Mouse (Mus musculus): ENCODE measurements around the gene Knl1.

Knl1 gene

DNA sequence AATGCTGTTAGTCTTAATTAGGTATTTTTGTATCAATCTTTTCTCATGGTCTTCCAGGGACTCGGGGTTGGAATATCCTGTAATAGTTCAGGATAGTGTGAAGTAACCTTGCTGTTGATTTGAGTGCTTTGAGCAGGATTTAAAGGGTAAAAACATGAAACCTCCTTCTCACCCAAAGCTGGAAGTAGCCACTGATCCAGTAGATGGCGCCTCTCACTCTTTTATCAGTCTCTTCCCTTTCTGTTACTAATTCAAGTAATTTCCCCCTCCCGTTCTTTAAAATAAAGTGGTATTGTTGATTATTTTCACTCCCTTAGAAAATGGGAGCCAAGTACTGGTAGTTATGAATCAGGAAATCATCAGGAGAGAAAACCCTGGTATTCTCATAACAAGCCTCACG, 6.0 kb upstream of the Knl1 start:
- peak in 1 of 2 experiments; percentile 51 for DNase-seq

DNA sequence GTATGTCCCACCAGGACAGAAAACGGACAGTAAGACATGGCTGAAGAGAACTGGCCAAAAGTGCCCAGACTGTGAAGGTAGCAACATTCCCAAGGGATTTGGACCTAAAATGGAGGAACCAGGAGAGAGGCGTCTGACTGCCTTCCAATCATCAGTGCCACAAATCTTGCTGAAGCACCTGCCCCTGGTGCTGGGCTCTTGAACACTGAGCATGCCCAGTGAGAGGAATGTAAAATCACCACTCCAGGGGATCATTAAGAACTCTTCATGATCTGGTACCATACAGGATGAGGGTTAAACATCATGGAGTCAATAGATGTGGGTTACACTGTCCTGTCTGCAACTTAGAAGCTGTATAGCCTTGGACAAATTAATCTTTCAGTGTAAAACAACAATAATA, 1.8 kb upstream of the Knl1 start:
- DNase-seq: no peak

DNA sequence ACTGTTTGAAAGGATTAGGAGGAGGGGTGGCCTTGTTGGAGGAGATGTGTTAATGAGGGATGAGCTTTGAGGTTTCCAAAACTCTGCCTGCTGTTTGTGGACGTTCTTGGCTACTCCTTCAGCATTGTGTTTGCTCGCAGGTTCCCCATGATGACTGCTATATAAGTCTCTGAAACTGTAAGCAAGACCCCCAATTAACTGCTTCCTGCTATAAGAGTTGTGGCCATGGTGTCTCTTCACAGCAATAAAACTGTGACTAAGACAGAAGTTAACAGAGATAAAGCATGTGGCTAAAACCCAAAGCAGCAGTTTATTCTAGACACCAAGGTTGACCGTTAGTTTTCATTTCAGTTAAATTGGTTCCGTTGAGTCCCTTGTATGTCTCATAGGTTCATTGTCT, 930 bp downstream of the Knl1 start:
- DNase-seq: no peak

DNA sequence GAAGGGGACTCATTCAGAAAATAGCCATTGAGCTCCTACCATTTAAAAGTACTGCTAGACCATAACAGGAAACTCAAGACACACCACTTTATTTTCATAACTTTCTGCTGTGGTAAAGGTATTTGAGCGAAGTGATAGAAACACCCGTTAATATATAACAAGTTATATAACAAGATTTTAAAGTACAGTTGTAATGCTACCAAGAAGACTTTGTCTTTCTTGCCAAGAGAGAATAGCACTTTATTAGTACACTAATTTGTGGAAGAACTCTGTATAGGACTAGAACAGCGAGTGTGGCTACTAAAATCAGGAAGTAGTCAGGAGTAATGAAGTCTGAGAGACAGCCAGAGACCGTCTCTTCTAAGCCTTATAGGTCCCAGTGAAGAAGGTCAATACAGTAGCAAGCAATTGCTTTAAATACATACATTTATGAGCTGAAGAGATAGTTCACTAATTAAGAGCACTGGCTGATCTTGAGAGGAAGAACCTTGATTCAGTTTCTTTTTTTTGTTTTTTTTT, 3.3 kb downstream of the Knl1 start:
- DNase-seq: no peak

DNA sequence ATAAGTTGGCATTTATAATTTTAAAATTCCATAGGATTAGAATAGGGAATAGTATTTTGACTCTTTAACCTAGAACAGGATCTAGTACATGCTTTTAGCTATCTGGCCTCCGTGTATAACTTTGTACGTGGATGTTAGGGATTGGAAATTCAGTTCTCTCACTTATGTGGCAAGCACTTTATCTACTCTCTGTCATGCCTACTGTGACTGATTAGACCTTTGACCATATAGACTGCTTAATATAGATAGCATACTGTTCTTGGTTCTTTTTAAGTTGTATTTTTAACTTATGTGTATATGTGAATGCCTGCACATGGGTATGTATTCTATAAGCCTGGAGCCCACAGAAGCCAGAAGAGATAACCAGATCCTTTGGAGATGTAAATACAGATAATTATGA, 13.2 kb downstream of the Knl1 start:
- DNase-seq: no peak

DNA sequence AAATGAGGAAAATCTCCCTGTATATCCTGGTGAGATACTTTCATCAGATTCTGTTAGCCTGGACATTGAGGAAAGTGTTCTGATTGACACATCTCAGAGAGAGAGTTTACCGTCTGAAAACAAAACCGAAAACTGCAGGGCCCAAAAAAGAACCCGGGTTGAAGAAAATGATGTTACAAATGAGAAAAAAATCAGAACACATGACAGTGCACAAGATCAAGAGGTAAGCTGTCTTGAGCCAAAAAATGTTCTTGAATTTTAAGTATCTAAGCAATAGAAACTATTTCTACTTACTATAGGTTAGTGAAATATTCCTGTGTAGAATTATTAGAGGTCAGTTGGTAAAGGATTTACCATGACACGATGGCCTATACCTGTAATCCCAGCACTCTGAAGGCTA, 25.5 kb downstream of the Knl1 start:
- no peak for DNase-seq

DNA sequence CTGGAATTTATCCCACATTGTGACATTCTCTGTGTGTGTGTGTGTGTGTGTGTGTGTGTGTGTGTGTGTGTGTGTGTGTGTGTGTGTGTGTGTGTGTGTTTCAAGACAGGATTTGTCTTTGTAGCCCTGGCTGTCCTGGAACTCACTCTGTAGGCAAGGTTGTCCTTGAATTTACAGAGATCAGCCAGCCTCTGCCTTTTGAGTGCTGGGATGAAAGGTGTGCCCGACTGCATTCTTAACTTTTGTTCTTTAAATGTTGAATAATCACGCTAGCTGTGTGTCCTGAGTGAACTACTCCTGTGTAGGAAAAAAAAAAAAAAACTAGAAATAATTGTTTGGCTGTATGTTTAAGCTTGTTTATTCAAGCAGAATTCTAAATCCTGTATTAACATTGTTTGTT, 39.2 kb downstream of the Knl1 start:
- no peak for DNase-seq

DNA sequence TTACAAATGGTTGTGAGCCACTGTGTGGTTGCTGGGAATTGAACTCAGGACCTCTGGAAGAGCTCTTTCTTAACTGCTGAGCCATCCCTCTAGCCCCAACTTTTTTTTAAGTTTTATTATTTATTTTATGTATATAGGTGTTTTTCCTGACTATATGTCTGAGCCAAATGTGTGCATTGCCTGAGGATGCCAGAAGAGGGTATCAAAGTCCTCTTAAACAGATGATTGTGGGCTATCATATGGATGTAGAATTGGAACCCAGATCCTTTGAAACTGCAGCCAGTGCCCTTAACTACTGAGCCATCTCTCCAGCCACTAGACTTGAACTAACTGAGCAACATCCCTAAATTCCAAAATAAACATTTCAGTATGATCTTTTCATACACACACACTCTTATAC, 54.6 kb downstream of the Knl1 start:
- no peak for DNase-seq

DNA sequence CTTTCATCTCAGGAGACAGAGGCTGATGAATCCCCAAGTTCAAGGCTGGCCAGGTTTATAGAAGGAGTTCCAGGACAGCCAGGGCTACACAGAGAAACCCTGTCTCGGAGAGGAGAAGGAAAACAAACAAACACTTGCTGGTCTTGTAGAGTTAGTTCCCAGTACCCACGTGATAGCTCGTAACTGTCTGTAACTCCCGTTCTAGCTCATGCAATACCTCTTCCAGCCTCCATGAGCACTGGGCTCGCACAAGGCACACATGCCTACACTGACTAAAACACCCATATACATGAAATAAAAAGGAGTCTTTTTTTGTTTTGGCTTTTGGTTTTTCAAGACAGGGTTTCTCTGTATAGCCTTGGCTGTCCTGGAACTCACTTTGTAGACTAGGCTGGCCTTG, 59.7 kb downstream of the Knl1 start:
- no peak for DNase-seq

DNA sequence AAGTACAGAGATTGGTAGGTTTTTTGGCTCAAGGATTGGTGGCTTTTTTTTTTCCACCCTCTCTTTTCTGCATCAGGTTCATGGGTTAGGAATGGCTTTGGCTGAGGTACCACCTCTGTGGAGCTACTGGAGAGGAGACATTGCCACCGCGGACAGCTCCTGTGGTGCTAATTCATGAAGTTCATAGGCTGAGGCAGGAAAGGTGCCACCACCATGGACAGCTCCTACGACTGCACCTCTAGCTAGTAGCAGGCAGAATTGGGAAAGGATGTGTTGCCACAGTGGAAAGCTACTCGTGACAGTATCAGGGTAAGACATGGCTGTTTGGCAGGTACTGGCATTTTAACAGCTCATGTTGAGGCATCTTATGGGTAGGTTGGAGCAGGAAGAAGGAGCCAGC, 61.6 kb downstream of the Knl1 start:
- DNase-seq: no peak

DNA sequence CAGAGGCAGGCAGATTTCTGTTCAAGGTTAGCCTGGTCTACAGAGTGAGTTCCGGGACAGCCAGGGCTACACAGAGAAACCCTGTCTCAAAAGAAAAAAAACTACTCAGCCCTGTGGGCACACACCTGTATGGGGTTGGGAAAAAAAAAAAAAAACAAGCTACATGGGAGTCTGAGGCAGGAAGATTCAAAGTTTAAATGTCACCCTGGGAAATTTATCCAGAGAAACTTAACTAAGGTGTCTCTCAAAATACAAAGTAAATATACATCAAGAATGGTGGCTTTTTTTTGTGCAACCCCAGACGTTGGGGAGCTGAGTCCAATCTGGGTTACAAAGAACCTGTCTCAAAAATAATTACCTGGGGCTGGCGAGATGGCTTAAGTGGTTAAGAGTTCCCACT, 64.1 kb downstream of the Knl1 start:
- DNase-seq: no peak

DNA sequence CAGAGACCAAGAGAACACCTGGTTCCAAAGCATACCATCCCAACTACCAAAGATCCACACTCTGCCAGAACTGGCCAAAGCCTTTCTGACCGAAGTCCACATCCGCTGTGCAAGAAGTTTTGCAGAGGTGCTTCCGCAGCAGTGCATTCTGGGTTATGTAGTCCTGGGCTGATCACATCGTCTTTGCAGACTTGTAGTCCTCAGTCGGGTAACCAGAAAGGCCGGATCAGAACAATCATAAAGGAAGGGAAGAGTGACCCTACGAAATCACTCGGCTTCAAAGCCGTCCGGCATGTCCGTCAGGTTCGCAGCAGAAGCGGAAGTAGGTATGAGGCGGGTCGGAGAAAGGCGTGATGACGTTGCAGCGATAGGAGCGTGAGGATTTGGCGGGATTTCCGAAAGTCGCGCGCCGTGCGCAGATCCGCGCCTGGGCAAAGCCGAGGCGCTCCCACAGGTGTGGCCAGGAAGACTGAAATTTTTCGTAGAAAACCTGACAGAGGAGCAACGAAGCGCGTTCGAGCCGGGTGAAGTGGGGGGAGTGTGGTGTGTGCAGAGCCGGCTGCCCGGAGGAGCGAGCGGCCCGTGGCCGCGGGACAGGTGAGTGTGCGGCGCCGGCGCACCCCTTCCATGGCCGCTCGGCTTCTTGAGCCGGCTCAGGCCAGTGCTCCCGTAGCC, 65.7 kb downstream of the Knl1 start, which contains the start of gene Rad51:
Gene Rad51, plus strand, starts transcription at position 356 of the 675 bp plus-strand sequence.
- peak; percentile 90 to 91 for DNase-seq

DNA sequence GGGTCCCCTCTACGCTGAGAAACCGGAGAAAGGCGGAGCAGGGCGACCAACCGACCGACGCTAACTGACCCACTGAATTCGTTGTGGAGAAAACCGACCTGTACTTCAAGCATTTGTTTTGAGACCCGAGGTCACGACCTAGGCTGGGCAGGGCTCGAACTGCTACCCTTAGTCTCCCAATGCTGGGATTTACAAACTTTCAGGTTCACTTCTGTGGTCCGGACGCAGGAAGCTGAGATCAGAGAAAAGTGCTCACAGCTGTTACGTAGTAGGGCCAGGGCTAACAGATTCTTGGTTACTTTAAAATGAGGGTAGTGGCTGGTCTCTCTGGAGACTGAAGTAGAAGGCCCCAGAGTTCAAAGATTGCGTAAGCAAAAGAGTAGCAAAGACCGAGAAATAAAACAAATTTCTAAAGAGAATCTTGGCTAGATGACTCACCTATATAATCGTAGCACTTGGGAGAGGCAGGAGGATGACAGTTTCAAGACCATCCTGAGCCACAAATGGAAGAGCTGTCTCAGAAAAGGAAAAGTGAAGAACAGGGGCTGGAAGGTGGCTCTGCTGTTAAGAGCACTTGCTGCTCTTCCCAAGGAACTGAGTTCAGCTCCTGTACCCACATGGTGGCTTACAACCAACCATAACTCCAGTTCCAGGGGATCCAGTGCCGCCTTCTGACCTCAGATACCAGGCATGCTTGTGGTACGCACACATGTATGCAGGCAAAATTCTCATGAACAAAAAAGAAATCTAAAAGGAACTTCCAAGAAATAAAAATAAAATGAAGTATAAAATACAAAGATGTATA, 66.4 kb downstream of the Knl1 start:
- DNase-seq: no peak

DNA sequence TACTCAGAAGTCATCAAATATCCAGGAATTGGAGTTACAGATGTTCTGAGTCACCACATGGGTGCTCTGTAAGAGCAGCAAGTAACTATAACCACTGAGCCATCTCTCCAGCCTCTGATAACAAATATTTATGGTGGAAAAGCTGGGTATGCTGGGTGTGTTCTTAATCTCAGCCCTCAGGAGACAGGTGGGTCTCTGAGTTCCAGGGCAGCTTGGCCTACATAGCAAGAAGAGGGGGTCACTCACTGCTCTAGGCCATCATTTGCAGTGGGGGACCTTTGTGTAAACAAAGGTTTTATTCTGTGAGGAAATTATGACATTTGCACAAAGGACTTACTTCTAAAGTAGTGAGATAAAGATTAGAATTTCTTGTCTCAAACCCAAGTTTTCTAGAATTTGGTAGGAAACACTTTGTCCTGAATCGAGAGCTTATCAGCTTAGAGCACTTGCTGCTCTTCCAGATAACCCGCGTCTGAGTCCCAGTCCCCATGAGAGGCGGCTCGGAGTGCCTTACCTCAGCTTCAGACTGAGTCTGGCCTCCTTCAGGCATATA, 89.5 kb downstream of the Knl1 start:
- DNase-seq: no peak

DNA sequence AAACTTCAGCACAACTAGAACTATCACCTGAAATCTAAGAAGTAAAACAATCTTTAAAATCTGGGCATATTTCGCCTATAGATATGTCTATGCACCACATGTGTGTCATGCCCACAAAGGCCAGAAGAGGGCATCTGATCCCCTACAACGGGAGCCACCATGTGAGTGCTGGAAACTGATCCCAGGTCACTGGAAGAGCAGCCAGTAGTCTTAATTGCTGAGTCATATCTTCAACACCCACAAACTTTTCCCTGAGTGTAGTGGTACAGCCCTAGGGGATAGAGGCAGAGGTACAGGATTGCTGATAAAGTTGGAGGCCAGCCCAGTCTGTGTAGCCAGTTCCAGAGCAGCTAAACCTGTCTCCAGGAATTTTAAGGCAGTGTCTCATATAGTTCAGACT, 98.3 kb downstream of the Knl1 start:
- DNase-seq: no peak

DNA sequence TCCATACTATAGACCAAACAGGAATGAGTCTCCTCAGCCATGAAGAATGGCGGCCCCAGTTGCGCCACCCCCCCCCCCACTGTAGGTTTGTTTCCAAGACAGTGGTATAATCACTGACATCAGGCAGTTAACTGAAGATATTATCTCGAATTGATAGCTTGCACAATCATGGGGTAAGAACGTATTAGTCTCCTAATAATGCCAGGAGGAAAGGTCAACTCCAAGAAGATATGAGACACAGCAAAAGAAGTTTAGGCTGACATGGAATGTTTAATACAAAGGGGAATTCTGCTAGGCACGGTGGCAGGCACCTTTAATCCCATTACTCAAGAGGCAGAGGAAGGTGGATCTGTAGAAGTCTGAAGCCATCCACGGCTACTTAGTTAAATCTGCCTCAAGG, 99.5 kb downstream of the Knl1 start:
- DNase-seq: no peak

DNA sequence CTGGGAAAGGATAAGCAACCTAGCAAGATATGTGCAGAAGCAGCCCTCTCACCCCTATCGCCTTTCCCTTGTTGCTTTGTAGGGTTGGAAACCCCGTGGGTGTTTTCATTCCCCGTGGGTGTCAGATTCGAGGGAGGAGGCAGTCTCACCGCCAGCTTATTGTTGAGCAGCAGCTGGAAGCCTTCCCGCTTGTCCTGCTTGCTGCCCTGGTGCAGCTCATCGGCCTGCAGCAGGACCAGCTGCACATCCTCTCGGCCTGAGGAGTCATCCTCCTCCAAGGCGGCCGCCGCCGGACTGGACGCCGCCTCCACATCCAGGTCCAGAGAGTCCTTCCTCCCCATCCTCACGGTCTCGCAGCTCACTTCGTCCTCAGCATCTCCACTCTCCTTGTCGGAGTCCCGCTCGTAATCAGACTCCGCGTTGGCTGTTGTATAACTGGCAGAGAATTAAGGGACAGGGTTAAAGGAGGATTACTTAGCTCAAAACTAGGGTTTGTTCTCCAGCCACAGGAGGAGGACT, 100.3 kb downstream of the Knl1 start:
- no peak for DNase-seq

DNA sequence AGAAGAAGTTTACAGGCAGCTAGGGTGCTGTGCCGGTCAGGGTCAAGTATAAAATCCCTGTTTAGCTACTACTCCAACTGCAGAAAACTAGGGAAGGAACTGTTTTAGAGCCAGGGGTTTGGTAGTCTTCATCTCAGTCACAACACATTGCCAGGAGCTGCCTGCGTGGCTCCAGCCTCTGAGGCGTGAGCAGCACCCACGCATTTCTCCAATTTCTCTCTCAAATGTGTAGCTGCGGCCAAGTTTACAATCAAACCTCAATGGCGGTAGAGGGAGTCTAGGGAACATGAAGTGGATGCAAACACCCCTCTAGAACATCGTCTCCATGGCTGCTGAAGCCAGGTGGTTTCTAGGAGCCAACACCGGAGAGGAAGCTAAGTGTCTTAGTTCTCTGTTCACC, 100.9 kb downstream of the Knl1 start:
- DNase-seq: no peak

DNA sequence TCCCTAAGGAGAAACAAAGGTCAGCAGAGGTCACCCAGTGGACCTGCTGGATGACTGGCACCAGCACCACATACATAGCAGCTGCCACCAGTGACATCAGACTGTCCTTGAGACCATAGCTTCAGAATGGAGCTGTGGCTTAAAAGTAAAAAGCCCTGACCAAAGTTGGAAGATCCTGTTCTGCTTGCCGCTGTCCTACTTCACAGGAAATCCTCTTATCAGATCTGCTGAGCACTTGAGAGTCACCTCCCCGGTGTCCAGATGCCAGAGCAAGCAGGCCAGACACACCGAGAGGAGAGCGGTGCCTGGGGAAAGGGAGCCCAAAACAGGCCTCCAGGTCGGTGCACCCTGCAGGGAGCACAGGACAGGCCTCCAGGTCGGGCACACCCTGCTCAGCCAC, 105.3 kb downstream of the Knl1 start:
- no peak for DNase-seq

DNA sequence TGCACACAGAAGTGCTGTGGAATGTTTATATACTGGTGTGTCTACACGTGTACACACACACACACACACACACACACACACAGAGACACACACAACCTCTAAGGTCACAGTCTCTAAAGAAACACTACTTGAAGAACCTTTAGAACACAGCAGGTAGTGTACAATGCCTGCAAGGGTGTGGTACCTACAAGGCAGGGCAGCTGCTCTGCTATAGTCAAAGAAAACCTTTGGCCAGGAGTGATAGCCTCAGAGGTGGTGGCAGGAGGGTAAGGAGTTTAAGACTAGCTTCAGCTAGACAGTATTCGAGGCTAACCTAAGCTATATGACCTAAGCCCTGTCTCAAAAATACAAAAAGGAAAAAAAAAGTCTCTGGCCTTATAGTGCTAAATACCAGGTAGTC, 107.8 kb downstream of the Knl1 start:
- no peak for DNase-seq

All from cerebellum, postnatal 25 days (tissue).